Mouse (Mus musculus): ENCODE measurements around the gene Dnase2a.

- TF ChIP-seq POLR2A (IDR thresholded peaks at IDR 0.05; ENCODE audit: control insufficient read depth, extremely low read depth, insufficient read depth, low read length, poor library complexity) (no peak), CTCF (IDR thresholded peaks at IDR 0.05; ENCODE audit: borderline replicate concordance, control insufficient read depth, extremely low read depth, insufficient read depth, low read length, poor library complexity) (no peak)
These were observed 36.3 kb downstream of the Dnase2a start for GRCm38 (mm10) chr8:84944478-84945160.
